Mouse (Mus musculus) liver (tissue): ENCODE measurements around the gene Gpr108.

Experiments
- DNase-seq: peaks from one replicate; pipeline ENCODE4 v3.0.0-alpha.2; 2020; ENCODE audit warnings: mixed read lengths

The Gpr108 gene

DNA sequence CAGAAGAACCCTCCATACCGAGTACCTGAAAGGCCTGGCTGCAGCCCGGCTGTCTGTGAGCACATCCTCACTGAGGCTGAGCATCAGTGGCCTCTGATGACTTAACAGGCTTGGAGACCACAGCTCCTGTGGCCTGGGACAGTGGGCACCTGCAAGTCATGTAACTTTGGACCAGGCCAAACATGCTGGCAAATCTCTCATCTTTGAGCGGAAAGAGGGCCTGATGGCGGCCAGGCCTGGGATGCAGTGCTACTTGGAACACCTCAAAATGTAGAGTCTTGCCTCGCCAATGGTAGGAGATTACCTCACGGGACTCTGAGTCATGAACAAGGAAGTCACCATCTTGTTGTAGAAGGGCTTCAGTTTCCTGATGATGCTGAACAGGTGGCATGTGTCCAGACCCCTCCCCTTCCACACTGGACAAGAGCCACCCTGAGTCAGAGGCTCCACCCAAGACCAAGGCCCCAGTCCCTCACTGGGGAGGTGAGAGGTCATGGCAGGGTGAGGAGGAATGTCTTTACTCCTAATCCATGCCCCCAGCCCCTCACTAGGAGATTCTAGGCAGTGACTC lies 19.4 kb upstream of the Gpr108 start:
- DNase-seq, result no peak

DNA sequence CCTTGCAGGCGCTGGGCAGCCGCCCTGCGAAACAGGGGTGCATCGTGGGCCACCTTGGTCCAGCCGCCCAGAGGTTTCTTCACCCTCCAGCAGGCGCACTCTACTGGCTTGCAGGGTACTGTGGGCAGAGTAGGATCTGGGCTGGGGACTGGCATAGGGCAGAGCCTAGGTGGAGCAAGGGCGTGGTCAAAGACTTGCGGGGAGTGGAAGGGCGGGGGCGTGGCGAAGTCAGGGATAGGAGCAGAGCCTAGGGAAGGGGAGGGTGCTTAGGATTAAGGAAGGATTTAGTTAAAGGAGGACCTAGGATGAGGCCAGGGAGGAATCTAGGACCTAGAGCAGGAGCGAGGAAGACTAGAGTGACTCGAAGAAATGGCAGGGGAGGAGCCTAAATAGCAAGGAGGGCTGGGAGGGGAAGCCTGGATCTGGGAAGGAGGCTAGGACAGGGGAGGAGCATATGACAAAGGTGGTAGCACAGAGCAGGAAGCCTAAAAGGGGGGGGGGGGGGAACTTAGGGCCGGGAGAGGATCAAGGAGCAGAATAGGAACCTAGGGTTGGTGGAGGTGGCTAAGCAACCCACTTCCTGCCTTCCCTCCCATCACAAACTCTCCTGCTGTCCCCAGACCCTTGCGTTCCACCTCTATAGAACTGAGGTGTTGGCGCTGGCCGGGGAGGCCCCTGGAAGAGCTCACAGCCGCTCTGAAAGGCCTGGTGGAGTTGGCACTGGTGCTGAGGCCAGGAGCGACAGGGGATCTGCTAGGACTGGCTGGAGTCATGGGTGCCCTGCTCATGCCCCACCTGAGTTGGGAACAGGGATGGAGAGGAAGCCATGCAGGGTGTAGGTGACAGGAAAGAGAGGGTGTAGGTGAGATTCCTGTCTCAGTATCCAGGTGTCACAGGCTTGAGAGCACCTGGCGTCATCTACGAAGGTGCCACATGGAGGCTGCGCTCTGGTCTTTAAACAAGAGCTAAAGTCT lies 17.0 kb upstream of the Gpr108 start:
- DNase-seq, result peak; percentile 80

DNA sequence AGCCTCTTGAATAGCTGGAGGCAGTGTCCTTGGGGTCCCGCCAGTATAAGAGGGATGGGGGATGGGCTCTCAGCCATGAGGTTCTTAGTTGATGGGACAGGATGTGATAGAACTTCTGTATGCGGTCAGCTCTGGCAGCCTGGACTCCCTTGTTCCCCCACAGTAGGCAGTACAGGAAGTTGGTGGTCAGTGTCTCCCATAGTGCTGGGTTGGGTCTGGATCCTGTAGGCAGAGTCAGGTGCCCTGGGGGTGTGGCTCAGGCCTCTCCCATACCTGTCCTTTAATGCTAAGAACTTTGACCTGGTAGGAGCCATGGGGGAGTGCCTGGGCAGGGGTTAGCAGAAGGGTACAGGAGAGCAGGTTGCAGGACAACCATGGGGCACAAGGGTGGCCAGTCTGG lies 15.9 kb upstream of the Gpr108 start:
- no peak for DNase-seq

DNA sequence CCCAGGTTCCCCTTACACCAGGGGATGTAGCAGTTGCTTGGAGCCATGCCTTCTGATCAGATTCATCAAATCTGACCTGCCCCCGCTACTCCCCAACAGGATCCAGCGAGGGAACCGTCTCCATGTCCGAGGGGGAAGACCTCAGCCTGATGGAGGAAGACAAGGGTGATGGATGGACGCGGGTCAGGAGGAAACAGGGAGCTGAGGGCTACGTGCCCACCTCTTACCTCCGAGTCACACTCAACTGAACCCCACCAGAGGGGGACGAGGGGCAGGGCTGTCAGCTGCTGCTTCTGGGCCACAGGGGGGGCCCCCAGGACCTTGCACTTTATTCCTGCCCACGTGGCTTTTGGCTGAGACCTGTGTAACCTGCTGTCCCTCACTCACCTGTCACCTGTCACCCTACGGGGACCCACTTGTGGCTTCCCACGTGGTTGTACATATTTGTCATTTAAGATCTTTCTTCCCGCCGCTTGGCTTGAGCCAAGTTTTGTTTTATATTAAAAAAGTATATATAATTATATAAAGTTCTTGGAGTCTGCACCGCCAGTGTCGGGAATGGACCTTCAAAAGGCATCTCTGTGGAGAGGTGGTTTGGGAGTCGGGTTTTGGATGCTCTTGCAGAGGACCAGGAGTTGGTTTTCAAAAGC lies 14.8 kb upstream of the Gpr108 start:
- DNase-seq, result no peak

DNA sequence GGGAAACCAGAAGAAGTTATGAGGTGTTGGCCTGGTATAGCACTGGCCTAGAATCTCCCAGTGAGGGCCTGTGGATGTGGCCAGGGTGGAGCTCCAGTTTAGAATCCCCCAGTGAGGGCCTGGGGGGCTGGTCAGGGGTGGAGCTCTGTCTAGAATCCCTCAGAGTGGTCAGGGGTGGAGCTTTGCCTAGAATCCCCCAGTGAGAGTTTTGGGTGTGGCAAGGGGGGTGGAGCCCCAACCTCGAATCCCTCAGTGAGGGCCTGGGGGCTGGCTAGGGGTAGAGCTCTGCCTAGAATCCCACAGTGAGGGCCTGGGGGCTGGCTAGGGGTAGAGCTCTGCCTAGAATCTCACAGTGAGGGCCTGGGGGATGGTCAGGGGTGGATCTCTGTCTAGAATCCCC lies 13.6 kb upstream of the Gpr108 start:
- no peak for DNase-seq

DNA sequence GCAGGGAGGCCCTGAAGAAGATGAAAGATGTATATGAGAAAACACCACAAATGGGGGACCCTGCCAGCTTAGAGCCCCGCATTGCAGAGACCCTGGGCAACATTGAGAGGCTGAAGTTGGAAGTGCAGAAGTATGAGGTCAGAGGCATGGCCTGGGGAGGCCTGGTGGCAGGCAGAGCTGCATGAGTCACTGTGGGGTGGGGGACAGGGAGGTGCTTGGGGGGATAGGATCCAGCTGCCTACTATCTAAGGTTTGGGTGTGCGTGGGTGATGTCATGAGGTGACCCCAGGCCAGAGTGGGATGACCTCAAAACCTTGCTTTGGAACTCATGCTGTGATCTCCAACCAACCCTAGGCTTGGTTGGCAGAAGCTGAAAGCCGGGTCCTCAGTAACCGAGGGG lies 13.0 kb upstream of the Gpr108 start:
- DNase-seq, result no peak

DNA sequence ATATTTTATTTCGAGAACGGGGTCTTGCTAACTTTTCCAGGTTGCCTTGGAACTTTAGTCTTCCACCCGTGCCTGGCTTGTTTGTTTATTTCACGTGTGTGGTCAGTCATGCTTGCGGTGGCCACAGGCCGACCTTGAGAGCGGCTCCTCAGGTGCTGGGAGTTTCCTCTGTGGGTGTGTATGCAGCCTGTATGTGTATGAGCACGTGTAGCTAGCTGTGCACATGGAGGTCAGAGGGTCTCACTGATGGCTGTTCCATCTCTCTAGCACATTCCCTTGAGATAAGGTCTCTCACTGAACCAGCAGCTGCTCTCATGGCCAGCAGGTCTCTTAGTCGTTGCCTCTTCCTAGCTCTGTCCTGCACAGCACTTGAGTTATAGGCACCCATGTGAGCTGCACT lies 12.1 kb upstream of the Gpr108 start:
- no peak for DNase-seq

DNA sequence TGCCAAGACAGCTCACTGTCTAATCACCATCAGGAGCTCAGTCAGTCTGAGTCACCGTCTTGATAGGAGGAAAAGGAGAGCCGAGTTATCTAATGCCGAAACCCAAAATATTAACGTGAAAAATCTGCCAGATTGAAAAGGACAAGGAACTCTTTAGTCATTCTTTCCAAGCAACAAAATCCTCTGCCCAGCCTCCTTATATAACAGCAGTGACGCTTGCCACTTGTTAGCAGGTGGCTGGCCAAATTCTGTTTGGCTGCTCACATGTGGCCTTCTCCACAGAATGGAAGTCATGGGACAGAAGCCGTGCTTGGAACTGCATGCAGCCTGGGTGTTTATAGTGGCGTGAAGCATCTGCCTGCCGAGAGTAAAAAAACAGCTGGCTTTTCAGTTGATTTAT lies 11.5 kb upstream of the Gpr108 start:
- no peak for DNase-seq

DNA sequence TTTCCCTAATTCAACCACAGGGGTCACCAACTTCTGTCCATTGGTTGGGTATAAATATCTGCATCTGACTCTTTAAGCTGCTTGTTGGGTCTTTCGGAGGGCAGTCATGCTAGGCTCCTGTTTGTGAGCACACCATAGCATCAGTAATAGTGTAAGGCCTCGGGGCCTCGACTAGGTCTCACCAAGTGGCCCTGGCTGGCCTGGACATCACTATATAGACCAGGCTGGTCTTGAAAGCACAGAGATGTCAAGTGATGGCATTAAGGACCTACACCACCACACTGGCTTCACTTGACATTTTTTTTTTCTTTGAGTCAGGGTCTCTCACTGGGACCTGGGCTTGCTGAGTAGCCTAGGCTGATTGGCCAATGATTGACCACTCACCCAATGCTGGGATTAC lies 9.9 kb upstream of the Gpr108 start:
- DNase-seq, result no peak

DNA sequence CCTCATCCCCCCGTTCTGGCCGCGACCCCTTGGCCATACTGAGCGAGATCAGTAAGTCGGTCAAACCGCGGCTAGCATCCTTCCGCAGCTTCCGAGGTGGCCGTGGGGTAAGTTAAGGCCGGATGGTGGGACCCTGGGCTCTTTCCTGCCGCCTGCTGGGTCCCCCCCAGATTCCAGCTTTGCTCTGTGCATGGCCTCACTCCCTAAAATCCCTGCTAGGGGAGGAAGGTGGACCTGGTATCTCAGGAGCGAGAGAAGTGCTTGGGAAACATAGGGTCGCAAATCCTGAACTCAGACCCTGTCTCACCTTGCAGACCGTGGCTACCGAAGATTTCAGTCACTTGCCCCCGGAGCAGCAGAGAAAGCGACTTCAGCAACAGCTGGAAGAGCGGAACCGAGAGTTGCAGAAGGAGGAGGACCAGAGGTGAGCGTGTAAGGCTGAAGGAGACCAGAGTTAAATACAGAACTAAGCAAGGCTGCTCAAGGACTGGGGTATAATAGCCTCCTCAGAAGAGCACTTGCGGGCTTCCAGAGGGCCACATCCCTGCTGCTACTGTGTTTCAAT lies 8.8 kb upstream of the Gpr108 start:
- no peak for DNase-seq

DNA sequence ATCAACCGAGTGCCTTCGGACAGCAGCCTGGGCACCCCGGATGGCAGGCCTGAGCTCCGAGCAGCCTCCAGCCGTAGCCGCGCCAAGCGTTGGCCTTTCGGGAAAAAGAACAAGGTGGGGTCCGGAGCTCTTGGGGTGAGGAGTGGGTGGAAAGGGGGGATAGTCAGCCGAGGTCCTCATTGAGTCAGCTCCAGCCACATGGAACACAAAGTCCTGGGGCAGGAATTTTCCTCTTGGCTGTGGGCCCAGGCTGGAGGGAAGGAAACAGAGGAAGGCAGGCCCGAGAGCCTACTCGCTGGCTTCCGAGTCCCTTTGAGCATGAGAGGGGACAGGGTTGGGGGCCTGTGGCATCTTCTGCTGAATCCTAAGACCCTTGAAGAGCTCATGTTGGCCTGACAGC lies 7.1 kb upstream of the Gpr108 start:
- no peak for DNase-seq

DNA sequence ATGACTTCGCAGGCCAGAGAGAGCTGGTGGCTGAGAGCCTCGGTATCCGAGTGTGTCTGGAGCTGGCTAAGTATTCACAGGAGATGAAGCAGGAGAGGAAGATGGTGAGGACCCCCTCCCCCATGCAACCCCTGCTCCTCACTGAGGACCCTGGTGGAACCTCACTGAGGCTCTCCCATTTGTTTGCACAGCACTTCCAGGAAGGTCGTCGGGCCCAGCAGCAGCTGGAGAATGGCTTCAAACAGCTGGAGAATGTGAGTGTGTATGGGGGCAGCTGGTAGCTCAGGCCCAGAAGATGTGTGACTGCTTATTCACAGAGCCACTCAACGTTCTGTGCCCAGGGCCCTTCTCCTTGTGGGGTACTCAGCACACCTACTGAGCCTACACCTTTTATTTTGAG lies 5.1 kb upstream of the Gpr108 start:
- DNase-seq, result no peak

DNA sequence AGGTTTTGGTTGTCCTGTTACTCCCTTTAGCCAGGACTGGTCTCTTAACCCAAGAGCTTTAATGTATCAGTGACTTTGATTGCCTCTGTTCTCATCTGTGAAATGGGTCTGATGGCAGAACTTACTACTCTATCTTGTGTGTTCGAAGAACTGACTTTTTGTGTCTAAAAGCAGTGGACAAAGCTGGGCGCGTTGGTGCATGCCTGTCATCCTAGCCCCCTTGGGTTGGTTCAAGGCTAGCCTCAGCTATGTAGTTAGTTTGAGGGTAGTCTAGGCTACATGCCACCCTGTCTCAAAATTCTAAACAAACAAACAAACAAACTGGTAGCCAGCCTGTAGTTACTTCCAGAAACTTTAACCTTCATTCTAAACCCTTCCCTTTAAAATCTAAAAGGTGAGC lies 3.2 kb upstream of the Gpr108 start:
- DNase-seq, result no peak

DNA sequence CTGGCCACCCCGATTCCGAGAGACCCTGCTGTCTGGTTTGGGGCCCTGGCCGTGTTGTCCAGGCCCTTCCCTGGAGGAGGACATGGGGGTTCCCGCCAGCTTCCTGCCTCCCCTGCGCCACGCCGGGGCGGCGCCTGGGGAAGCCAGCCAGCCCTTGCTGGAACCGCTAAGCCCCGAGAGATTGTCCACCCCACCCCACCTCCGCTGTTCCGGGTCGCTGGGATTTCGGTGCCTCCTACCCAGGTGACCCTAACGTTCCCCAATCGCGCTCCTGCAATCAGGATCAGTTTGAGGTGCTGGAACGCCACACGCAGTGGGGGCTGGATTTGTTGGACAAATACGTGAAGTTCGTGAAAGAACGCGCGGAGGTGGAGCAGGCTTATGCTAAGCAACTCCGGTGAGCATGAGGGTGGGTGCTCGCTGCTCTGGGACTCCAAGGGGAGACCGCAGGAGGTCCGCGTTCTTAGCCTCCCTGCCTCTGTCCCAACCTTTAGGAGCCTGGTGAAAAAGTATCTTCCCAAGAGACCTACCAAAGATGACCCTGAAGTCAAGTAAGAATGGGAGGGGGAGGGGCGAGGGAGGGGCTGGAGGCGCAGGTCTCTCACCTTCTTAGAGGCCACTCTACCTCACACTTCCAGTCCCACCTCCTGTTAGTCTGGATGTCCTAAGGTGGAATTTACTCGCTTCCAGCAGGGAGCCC lies 2.4 kb upstream of the Gpr108 start:
- DNase-seq, result peak; percentile 25

DNA sequence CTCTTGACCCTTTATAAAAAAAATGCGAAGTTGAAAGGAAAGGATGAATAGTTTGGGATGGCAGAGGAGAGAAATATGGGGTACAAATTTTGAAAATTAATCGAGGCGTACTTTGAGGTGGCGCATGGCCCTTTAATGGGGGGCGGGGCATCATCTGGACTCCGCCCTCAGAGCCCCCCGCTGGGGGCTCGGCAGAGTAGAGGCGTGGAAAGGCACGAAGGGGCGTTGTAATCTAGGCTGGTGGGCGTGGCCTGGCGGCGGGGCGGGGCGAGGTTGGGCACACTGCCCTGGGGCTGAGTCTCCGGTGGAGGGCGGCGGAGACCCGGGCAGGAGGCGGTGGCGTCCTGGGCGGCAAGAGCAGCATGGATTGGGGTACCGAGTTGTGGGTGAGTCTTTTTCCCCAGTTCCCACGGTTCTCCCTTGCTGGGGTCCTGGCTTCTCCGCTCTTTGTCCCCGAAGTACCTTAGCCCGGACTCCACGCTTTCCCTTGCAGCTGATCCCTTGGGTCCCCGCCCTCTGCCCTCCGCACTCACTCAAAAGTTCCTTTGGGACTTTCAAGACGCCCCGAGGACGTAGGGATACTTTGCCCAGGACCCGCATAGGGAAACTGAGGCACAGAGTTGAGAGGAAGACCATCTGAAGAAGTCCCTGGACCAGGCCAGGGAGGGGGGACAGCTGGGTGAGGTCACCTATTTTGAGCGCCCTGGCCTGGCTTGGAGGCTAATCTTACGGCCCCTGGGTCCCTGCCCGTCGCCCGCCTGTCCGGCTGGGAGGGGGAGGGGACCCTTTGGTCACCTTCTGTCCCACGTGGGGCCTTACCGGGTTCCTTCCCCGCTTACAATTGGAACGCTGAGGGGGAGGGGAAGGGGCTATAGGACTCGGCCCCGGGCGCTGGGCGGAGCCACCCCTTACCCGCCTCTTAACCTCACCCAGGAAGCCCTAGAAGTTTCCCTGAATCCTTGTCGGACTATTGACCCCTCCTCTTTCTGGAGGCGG lies 1.2 kb upstream of the Gpr108 start, which contains the start of gene Trip10:
Gene Trip10 (plus strand): TSS at position 270 of the 996 bp plus-strand sequence.
- DNase-seq, result peak; percentile 98

DNA sequence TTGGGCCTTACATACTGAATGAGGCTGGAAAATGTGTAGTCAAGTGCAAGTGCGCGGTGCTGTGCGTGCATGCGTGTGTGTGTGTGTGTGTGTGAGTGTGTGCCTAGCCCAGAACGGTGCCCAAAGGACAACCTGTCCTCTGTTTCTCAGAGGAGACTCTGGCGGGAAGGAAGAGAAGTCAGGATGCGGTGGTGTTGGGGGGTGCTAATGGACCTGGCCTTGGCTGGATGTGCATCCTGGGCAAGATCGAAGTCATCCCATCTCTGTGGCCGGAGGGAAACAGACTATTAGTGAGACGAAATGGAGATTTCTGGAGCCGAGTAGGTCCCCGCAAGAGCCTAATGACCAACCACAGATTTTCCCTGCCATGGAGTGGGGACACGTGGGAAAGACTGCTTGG lies 525 bp upstream of the Gpr108 start:
- DNase-seq, result no peak

DNA sequence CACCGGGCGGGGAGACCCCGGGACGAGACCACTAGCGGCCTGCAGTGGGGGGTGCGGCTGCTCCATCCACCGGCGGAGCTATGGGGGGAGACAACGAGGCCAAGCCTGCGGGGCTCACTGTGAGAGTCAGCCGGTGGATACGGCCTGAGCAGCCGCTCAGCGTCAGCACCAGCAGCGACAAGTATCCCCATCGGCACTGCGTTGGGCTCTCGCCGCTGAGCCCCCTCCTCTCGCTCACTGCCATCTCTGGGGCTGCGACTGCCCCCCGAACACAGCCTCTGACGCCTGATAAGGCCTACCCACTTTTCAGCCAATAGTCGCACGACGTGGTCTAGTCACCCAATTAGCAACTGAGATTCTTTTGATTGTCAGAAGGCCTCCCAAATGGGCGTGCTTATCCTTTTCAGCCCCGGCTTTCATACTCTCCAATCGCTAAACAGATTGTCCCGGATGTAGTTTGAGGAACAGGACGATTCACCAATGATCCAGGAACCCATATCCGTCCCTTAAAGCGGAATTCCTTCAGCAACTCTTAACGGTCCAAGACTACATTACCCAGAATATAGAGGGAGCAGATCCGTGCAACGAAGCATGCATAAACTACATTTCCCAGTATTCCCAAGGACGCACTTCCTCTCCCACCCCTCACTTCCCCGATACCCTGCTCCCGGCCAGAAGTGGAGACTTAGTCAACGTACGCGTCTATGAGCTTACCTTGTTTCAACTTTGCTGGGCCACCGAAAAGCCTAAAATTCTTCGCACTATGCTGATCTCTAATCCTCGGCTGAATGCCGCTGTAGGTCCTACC lies 649 bp downstream of the Gpr108 start:
- DNase-seq, result peak; percentile 90

DNA sequence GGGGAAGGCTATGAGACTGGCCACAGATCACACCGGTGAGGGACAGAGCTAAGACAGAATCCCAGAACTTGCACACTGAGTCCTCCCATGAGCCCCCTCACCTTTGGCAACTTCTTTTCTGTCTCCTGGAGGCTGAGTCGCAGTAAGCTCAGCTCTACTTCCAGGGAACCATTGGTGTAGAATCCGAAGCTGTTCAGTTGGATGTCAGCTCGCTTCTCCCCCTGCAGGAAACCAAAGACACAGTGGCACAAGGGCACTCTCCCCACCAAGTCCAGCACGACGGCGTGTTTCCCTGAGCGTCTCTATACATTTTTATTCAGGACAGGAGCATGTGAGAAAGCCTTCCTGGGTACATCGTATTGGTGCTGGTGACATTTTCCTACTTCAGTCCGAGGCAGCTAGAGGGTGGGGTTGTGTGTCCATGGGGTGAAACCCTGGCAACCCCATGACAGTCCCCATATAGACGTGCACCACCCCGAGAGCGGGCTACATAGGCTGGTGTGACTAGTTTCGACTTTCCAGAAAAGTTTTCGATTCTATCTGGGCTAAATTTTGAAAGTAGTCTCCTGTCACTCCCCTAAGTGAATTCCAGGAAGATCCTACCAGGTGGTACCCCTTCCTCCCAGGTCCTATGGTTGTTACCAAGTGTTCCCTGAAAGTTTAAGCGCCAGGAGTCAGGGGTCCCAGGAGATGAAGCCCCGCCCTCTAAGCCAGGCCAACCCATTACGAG lies 1.4 kb downstream of the Gpr108 start:
- DNase-seq, result peak; percentile 26

DNA sequence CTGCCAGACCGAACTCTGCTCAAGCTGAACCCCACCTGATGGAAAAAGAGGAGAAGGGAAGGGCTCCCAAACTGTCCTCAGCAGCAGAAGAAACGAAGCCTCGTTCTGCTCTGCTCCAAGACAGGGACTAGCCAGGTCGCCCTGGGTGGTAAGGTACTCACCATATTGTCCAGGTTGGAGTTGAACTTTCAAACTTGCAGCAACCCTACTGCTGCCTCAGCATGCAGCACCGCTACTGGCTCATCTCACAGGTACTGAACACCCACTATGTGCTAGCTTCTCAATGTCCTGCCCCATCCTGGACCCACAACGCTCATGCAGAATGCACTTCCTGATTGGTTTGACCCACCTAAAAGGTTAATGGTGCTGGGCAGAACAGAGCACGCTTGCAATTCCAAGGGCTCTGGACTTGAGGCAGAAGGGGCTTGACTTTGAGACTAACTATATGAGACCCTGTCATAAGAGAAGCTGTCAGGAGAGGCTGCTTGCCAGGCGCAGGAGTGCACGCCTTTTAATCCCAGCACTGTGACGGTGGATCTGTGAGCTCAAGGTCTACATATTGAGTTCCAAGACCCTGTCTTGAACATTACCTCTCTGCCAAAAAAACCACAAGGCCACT lies 2.8 kb downstream of the Gpr108 start:
- DNase-seq, result no peak
